Mouse (Mus musculus) testis, adult 2 months (tissue): ENCODE results near the gene Zxdc.

Experiments
- CTCF ChIP-seq: fragments of 200-500 bp; IDR thresholded peaks from 2 replicates; pipeline ENCODE4 v1.5.1; 2012; ENCODE audit warnings: low read depth, mild to moderate bottlenecking, inconsistent platforms, low read length, moderate library complexity; ENCODE audit not compliant: control insufficient read depth, insufficient read depth, insufficient replicate concordance
- POLR2A ChIP-seq: fragments of 200-500 bp; IDR thresholded peaks from 2 replicates; pipeline ENCODE4 v1.6.1; 2012; ENCODE audit warnings: low read depth, mild to moderate bottlenecking, inconsistent platforms, low read length, moderate library complexity; ENCODE audit not compliant: control insufficient read depth

DNA sequence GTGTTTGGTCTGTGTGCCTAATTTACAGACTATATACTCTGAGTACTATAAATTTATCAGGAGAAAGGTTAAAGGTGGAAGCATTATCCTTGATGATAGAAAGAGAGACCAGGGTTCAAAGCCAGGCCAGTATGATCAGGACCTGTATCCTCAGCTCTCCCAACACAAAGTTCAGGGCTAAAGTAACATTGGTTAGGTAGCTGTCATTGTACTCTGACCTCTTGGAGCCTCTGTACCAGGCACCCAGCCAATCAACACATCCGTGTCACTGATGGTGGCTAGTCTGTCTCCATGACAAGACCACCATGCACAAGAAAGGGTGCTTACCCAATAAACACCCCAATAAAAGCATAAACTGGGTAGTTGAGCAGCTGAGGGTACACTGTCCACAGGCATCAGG is 41.7 kb downstream of the Zxdc start:
- TF ChIP-seq POLR2A (no peak), CTCF (no peak)
